8 mouse cellular contexts compared by ENCODE assay signal in the genomic region with DNA sequence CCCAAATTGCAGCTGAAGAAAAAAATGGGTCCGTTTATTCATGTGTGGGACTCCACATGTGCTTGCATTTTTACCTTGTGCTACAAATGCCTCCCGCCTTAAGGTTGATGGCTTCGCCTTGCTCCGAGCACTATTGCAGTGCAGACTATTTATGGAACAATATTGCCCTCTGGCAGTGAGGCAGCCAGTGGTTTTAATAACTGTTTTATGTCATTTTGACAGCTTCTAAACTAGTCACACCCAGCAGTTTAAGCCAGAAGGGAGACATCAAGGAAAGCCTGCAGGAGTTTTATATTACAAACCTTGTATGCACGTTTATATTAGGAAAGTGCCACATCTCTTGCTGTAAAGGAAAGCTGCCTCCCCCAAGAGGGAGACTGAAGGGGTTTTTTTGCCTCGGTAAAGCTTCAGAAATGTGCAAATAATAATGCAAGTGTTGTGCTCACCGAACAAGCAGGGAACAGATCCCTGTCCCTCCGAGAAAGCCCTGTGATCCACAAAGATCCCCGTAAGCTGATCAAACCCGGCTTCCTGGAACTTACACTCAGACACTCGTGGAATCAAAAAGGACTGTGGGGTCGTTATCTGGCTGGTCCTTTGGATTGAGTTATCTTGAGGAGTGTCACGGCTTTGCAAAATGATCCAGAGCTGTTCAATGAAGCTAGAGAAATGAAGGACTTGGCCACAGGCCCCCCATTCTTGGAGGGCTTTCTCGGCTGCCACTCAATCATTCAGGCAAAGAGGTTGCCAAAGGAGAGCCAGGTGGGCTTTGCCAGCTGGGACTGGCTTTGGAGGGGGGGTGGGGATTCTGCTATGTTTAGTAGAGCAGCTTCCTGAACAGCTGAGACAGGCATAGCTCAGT.
DNase-seq lines count a peak whose midpoint lies in the region; ATAC-seq and TF ChIP-seq lines count a peak whose summit lies in the region.

No protein-coding gene starts in this region.

- WGBS in lung, postnatal 0 days: 42% methylated on average over 14 of the region's 14 CpGs
- 24% methylated on average over 14 of the region's 14 CpGs for WGBS in heart, embryonic 12.5 days

- TF ChIP-seq CTCF in lung, postnatal 0 days (IDR thresholded peaks at IDR 0.05): peak; percentile 41; the same call in 1 of the 2 replicates

- no peak overlapping the region for H3K9ac ChIP-seq in lung, postnatal 0 days (replicated peaks; ENCODE audit: low read depth)
- H3K9ac ChIP-seq in heart, embryonic 12.5 days: 0 out of 2 replicates have a peak overlapping the region, but pooled peaks have one; percentile 2

- no peak for TF ChIP-seq EP300 in lung, postnatal 0 days (IDR thresholded peaks at IDR 0.05)

- H3K4me3 ChIP-seq in lung, postnatal 0 days (ENCODE audit: low read depth, low read length): no peak overlapping the region
- peak overlapping the region; percentile 2; the same call in 1 of the 2 replicates for H3K4me3 ChIP-seq in heart, embryonic 12.5 days

- H3K9me3 ChIP-seq in lung, postnatal 0 days (ENCODE audit: low read length): no peaks in the 10 kb centered on the region
- no peaks in the 10 kb centered on the region for H3K9me3 ChIP-seq in heart, embryonic 12.5 days (replicated peaks)

- no peaks in the 10 kb centered on the region for H3K27me3 ChIP-seq in lung, postnatal 0 days (replicated peaks; ENCODE audit: insufficient read depth, low read length)
- H3K27me3 ChIP-seq in heart, embryonic 12.5 days (replicated peaks): no peaks in the 10 kb centered on the region

- no peak overlapping the region for H3K27ac ChIP-seq in lung, postnatal 0 days (ENCODE audit: low read length)
- 0 out of 2 replicates have a peak overlapping the region, but pooled peaks have one; percentile 32 for H3K27ac ChIP-seq in heart, embryonic 12.5 days (ENCODE audit: poor library complexity, severe bottlenecking)

- DNase-seq in lung, postnatal 0 days (ENCODE audit: low spot score): peak; percentile 21
- no peak for DNase-seq in lung, adult 18-20 months
- DNase-seq in embryo, embryonic 10 days (ENCODE audit: low spot score): peak; percentile 34
- DNase-seq in layer of hippocampus, adult 9-11 months: peak; percentile 11
- DNase-seq in retina, postnatal 1 day: peak; percentile 32
- no peak for DNase-seq in urinary bladder, postnatal 36 days (ENCODE audit: low spot score in 2 of 2)
- no peak for DNase-seq in thymus, postnatal 4 days

- no peaks in the 10 kb centered on the region for H3K4me1 ChIP-seq in lung, postnatal 0 days (ENCODE audit: insufficient read depth, low read depth, low read length)
- H3K4me1 ChIP-seq in heart, embryonic 12.5 days (replicated peaks): peaks cover 13% of the 10 kb centered on the region

- no peak for ATAC-seq in lung, postnatal 0 days
- ATAC-seq in heart, embryonic 12.5 days (ENCODE audit: insufficient number of reproducible peaks, low FRiP score): 0 out of 2 replicates have a peak, but pooled peaks have one; percentile 48

- no peaks in the 10 kb centered on the region for H3K36me3 ChIP-seq in lung, postnatal 0 days (ENCODE audit: insufficient read depth, low read length)
- no peaks in the 10 kb centered on the region for H3K36me3 ChIP-seq in heart, embryonic 12.5 days

- H3K4me2 ChIP-seq in lung, postnatal 0 days (replicated peaks; ENCODE audit: low read depth, low read length): no peak overlapping the region
- H3K4me2 ChIP-seq in heart, embryonic 12.5 days: peak overlapping the region; percentile 44

Comparison
In these comparisons a context has a peak if more than half of its experiments do, and no peak if none do; other contexts are left out.
1. DNase-seq: peak in lung, postnatal 0 days (single experiment), embryo, embryonic 10 days (single experiment), layer of hippocampus, adult 9-11 months (single experiment) and retina, postnatal 1 day (single experiment); none in lung, adult 18-20 months (0 of 2), urinary bladder, postnatal 36 days (0 of 2) and thymus, postnatal 4 days (single experiment).